Mouse (Mus musculus): ENCODE measurements around the gene Bnipl.

Bnipl gene

DNA sequence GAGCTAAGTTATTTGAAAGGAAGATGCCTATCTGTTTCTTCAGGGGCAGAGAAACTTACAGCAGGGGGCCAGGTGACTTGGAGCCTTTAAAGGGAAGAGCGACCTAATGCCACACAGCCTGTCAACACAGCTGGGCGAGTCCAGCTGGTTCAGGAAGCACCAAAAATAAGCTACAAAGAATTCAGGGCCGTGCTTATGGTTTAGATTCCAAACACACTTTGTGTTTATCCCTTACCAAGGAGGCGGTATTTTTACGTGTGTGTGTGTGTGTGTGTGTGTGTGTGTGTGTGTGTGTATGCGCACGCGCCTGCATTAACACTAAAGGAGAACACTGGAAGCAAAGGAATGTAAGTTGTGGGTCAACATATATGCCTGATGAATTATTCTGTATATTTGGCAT, 29.8 kb upstream of the Bnipl start:
- DNase-seq (ENCODE audit: low read depth, low spot score), result no peak

DNA sequence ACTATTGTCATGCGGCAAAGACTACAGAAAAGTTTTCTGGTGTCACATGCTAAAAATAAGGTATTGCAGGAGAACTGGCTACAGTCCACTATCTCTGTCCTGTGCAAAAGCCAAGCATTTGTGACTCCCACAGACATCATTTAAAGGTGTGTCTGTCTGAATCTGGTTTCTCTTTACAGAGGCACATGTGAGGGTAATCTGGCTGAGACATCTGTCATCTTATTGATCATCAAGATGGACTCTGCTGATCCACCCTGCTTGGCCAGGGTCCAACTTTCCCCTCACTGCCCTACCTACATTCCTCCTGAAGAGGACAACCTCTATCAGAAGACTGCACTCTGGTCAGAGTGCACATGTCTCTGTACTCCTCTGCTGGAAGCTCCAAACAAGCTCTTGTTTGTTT, 26.2 kb upstream of the Bnipl start:
- DNase-seq (ENCODE audit: low read depth, low spot score), result no peak

DNA sequence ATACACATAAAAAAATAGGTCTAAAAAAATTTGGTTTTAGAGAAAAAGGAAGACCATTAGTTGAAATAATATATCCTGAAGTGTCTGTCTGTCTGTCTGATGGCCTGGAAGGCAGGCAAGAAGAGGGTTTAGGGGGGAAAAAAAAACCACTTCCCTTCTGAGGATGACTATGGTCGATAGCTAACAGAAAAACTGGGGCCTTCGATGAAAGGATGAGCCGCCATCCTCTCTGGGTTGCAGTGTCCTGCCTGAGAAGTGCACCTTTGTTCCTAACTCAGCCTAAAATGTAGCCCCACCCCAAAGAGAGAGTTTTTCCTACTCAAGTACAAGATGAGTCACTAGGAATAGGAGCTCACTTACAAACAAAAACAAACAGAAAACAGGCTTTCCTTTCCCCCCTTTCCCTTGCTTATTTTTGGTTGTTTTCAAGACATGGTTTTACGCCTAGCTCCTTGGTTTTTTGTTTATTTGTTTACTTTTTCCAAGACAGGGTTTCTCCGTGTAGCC, 25.5 kb upstream of the Bnipl start:
- DNase-seq (ENCODE audit: low read depth, low spot score), result no peak

DNA sequence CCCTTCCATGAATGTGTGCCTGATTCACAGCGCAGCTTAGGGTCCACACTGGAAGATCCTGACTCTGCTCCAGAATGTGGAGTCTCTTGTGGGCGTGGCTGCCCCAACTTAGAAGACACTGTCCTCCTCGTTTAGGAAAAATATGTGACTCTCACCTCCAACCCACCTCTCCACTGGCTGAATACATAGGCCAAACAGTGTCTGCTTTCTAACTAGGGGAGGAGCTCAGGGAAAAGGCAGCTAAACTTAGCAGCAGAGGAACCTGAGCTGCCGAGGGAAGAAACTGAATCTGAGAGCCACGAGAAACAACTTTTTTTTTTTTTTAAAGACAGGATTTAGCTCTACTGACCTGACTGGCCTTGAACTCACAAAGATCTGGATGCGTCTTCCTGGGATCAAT, 24.2 kb upstream of the Bnipl start:
- no peak for DNase-seq (ENCODE audit: low read depth, low spot score)

DNA sequence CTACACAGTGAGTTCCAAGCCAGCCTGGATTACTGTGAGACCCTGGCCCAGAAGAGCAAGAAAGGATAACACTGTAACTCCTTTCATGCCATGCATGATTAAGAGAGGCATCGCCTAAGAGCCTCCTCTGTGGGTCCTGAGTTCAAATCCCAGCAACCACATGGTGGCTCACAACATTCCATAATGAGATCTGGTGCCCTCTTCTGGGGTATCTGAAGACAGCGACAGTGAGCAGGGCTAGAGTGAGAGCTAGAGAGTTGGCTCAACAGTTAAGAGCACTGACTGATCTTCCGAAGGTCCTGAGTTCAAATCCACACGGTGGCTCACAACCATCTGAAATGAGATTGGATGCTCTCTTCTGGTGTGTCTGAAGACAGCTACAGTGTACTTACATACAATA, 23.5 kb upstream of the Bnipl start:
- no peak for DNase-seq (ENCODE audit: low read depth, low spot score)

DNA sequence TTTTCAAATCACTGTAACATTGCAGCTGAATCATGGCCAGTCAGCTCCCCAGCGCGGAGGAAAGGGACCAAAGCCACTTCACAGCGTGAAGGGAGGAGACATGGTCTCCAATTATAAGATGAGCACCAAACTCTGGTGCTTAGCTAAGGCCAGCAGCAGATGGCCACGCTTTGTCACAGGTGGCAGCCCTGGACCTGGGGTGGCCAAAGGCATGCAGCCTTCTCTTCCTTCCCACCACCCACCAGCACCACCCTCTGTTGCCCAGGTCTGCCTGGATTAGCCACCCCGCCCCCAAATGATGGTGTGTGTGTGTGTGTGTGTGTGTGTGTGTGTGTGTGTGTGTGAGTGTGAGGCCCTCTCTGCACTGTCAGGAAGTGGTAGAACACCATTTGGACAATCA, 22.5 kb upstream of the Bnipl start:
- DNase-seq (ENCODE audit: low read depth, low spot score), result no peak

DNA sequence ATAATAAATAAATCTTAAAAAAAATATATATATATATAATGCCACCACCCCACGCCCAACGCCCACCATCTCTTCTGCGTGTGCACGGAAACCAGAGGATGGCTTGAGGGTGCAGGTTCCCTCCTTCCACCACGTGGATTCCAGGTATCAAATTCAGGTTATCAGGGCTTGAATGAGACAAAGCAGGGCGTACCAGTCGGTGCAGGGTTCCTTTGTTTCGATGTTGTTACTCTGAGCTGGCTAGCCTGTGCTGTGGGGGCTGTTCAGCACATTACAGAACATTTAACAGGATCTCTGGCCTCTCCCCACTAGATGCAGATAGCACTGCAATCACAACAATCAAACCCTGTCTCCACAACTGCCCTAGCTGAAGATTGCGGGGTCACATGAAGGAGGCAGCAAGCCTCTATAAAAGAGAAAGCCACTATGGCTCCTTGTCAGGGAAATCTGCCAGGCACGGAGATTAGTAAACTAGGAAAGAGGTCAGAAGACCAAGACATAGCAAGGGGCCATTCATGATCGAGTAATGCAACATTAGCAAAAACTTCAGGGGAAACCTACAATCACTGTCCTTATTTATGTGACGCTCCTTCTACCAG, 19.9 kb upstream of the Bnipl start:
- DNase-seq (ENCODE audit: low read depth, low spot score), result no peak

DNA sequence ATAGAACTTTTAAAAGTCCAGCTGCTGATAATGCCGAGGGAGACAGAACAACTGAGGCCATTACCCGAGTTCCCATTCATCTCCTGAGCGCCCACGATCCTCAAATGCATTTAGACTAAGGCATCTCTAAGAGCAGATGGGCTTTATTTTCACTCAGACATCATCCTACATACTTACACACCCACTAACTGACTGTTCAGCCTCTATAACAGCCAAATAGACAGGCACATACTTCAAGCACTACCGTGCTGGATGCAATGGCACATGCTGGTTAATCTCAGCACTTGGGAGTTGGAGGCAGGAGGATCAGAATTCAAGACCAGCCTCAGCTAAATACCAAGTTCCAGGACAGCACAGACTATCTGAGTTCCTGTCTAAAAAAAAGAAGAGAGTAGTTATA, 18.8 kb upstream of the Bnipl start:
- no peak for DNase-seq (ENCODE audit: low read depth, low spot score)

DNA sequence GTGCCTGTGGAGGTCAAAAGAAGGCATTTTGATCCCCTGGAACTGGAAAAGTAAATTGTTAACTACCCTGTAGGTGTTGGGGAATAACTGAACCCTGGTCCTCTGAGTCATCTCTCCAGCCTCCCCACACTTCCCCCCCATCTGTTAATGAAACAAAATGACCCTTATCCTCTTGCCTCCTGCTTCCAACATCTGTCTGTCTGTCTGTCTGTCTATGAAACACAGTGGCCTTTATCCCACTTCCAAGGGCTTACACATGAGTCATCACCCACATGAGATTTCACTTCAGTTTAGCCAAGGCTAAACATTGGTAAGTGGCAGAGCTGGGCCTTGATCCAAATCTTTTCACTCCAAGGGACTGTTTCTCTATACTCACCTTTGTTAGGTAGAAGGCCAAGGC, 16.9 kb upstream of the Bnipl start:
- DNase-seq (ENCODE audit: low read depth, low spot score), result no peak

DNA sequence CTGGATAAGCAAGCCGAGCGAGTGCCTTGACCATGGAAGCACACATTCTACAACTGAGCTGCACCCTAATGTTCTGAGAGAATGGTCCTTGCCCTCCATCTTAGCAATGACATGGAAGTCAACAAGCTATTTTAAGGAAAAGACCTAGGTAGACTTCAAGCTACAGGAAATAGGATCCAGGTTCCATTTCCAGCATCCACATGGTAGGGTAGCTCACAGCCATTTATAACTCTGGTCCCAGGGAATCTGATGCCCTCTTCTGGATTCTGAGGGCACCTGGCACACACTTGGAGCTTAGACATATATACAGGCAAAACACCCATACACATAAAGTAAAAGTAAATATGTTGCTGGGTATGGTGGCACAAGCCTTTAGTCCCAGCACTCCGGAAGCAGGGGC, 15.1 kb upstream of the Bnipl start:
- no peak for DNase-seq (ENCODE audit: low read depth, low spot score)

DNA sequence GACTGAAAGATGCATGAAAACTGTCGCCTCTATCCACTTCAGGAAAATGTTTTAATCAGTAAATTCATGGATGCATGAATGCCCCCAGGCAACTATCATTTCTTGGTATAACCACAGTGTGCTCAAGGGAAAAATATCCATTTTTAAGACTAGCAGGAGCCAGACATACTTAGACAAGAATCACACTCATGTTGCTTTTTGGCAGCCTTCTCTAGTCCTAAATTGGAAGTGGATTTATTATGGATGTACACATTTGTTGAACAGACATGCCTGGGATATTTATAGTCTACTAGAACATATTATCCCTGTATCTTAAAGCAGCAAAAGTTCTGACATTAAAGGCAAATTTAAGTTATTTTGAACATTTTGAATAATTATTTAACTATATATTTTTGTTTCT, 13.7 kb upstream of the Bnipl start:
- no peak for DNase-seq (ENCODE audit: low read depth, low spot score)

DNA sequence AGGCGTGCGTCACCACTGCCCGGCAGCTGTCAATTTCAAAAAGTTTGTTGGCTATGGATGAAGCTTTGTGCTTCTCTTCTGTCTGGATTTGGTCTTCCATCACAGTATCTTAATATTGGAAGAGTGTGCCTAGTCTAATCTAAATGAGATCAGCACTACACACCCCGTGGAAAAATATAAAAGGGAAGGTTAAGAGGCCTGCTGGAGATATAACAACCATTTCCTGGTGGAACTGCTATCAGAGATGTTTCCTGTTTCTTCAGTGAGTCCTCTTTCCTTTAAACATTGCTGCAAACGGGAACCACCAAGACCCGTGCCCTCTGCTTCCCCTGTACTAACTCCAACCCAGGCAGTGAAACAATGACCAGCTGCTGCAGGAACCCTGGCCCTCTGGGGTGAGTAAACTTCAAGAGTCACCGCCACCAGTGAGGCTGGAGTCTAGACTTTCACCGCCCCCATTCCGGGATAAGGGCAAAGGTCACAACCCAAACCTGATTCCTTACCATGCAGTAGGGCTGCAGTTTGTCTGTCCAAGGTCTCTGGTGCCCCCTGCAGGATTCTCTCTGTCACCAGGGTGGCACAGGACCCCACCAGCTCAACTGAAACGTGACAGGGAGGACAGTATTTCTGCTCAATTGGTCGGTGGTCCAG, 12.2 kb upstream of the Bnipl start:
- no peak for DNase-seq (ENCODE audit: low read depth, low spot score)

DNA sequence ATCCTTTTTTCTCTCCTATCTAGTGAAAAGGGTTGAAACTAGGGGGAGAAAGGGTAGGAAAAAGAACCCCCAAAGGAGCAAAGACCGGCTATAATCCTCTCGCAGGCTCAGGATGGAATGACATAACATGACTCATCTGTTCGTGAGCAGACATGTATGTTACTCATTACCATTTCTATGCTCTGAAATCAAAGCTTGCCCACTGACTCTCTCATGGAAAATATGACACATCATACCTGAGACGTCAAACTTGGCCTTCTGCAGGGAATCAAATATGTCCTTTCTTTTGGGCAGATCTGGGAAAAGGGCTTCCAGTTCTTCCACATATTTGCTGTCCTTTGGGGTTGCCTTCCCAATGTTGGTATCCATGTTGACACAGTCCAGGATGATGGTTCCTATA, 11.0 kb upstream of the Bnipl start:
- DNase-seq (ENCODE audit: low read depth, low spot score), result no peak

DNA sequence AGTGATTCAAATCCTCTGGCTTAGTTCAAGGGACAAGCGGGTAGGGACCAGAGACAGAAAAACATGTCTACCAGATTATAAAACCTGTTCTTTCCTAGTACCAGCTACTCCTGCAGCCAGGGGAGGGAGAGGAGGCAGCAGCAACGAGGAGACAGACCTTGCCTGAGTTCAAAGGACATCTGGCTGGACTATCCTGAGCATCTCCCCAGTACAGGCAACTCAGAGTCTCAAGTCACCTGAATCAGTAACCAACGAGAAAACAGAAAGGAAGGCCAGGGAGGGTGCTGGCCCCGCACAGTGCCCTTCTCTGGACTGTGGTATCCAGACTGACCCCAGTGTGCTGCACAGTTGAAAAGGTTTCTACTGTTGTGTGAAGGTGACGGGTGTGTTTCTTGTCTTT, 5.9 kb upstream of the Bnipl start:
- DNase-seq (ENCODE audit: low read depth, low spot score), result no peak

DNA sequence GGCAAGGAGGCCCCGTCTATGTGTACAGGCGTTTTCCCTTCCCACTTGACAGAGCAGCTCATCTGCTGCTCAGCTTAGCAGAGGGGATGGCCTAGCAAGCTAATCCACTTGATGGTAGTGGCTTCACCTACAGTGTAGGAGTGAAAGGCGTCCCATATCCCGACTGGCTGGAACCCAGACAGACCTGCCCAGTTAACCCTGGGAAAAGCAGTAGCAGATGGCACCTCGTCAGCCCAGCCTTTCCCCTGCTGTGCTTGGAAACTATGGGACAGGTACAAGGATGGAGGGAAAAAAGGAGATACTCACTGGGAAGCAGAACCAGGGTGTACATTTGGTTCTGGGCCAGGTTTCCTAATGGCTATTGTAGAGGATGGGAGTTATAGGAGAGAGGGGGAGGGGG, 632 bp downstream of the Bnipl start:
- DNase-seq (ENCODE audit: low read depth, low spot score), result no peak

DNA sequence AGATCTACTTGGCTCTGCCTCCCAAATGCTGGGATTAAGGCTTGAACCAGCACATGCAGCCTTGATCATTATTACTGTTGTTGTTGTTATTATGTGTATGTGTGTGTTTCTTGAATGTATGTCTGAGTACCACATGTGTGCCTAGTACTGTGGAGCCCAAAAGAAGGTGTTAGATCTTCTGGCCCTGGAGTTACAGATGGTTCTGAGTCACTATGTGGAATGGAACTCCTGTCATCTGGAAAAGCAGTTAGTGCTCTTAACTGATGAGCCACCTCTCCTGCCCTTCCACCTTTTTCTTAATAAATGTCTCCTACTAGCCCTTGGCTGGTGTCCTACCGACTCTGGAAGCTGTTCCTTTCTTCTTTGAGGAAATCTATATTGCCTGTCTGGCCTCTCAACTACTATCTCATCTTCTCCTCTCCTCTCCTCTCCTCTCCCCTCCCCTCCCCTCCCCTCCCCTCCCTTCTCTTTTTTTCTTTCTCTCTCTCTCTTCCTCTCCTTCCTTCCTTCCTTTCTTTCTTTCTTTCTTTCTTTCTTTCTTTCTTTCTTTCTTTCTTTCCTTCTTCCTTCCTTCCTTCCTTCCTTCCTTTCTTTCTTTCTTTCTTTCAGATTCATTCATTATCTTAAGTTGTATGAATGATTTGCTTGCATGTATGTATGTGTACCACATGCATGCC, 3.2 kb downstream of the Bnipl start:
- DNase-seq (ENCODE audit: low read depth, low spot score), result no peak

DNA sequence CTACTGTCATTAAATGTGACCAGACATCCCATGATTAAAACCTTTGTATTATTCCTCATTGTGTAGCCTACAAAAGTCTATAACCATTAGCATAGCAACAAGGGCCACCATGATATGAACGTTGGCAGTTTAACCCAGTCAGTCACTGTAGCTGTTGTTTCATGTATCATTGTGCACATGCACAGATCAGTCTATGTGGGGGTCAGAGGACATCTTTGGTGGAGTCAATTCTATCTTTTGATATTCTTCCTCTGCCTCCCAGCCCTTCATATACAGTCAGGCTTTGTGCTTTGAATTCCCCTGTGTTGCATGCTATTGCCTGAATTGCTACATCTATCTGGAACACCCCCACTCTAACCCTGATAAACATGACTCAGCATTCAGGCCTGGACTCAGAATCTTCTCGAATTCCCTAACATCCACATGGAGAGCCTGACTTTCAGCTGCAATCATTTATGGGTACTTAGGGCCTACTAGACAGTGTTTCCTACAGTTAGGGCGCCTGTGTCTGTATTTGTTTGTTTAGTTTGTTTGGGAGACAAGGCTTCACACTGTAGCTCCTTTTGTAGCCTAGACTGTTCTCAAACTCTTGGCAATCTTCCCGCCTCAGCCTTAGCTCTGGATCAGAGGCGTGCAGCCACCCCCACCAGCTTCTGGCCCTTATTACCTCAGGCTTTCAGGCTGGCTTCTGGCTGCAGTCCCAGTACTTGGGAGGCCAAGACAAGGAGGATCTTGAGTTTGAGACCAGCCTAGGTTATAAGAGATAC, 4.3 kb downstream of the Bnipl start:
- DNase-seq (ENCODE audit: low read depth, low spot score), result no peak

DNA sequence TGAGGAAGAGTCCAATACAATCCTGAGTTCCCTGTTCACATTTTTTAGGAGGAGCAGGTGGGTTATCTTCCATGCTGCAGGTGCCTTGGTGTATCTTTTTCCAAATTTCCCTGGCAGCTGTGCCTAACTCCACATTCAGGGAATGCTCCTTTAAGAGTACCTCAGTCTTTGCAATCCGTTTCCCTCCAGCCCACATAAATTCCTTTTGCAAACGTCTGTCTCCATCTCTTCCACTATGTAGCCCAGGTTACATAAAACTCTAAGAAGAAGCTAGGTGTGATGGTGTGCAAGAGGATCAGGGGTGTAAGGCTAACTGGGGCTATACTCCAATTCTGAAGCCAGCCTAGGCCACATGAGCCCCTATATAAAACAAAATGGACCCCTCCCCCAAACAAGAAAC, 7.9 kb downstream of the Bnipl start:
- no peak for DNase-seq (ENCODE audit: low read depth, low spot score)

DNA sequence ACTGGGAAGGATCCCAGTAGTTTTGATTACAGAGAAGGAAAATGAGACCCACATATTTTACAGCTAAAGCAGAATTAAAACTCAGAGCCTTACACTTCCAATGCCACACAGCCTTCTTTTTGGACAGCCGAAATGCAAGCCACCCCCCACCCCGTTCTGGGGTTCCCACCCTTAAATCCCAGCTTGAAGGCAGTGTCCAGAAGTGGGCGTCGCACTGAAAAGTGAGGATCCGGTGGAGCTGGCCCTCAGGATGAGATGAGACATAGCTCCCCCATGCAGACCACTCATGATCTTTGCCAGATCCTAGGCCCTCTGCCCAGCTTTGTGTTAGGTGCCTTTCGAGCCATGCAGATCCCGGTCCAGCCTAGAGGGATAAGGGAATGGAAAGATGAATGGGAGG, 9.5 kb downstream of the Bnipl start, which contains the start of gene Gm128:
Gene Gm128 (minus strand): TSS at position 101 of the 400 bp plus-strand sequence.
- no peak for DNase-seq (ENCODE audit: low read depth, low spot score)

DNA sequence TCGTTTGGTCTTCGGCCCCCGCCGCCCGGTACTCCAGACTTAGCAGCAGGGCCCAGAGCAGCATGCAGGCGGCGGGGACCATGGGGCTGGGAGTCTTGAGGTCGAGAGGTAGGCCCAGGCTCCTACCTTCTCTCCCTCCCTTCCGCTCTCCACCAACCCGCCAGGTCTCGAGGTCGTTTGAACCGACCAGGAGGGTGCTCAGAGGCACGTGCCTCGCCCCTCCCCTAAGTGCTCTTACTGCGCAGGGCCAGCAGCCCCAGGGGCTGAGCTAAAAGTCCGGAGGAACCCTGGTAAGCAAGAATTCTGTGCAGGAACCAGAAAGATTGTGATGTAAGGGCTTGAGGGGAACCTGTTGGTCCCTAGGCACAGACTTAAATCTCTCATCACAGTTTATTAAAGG, 10.1 kb downstream of the Bnipl start:
- no peak for DNase-seq (ENCODE audit: low read depth, low spot score)

DNA sequence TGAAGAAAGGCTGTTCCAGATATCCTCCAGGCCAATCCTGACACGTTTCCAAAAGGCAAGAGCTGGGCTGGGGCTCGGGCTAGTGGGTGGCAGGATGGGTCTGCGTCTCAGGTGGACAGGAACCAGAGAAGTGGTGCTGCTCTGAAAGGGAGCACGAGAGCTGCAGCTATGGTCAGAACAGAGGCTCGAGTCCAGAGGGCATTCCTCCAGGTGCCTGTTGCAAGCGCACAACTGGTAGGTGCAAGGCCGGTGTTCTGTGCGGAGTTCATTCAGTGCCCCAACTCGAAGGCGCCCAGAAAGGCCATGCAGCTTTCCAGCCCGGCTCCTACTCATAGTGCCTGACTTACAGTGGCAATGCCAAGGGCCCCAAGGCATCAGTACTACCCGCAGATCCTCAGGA, 11.0 kb downstream of the Bnipl start:
- no peak for DNase-seq (ENCODE audit: low read depth, low spot score)

DNA sequence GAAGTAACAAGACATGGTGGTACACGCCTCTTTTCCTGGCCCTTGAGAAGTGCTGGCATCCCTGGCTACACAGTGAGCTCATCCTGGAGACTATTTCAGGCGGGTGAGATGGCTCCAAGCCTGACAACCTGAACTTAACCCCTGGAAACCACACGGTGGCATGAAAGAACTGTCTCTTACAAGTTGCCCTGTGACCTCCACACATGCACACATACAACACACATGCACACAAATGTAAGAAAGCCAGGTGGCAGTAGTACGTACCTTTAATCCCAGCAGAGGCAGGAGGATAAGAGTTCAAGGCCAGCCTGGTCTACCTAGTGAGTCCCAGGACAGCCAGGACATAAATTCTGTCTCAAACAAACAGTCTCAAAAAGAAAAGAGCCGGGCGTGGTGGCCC, 12.0 kb downstream of the Bnipl start:
- DNase-seq (ENCODE audit: low read depth, low spot score), result no peak

Data from retina, postnatal 7 days (tissue).